Mouse (Mus musculus): ENCODE measurements around the gene Ccpg1. TPM values are rescaled to one million over a fixed set of nuclear protein-coding genes. Genes with fewer than 3 reads are reported as not detected.

Ccpg1 gene
- polyA plus RNA-seq, 1 experiment from 2014 or later, result 38.3 TPM

DNA sequence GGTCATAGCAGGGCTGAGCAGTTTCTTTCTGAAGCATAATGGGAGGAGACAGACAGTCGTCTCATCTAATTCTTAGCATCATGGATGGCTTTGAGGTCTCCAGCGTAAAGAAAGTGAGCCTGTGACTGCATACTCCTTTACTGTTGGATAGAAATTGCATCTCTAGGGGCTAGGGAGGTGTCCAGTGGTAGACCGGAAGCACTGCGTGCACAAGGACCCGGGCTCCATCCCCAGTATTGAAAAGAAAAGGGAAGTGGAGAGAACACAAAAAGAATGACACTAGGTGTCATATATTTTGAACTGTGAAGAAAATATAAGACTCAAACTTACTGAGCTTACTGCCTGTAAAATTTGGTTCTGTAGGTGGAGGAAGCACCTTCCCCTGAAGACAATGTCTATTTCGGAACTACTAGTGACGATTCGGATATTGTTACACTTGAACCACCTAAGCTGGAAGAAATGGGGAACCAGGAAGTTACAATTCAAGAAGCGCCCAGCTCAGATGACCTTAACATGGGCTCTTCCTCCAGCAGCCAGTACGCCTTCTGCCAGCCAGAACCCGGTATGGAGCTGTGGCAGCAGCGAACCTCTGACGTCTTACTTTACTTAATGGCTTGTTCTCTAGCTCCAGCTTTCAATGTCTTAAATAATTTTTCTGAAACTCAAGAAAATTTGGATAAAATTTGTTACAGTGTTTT lies 16.2 kb downstream of the Ccpg1 start:
- Histone ChIP-seq H3K9me3 (ENCODE audit: control insufficient read depth, low read length) (no peaks in the 10 kb centered on the region), H3K36me3 (ENCODE audit: control insufficient read depth, insufficient read depth, low read length) (peaks cover 28% of the 10 kb centered on the region), H3K4me1 (ENCODE audit: control insufficient read depth, insufficient read depth, low read length) (no peaks in the 10 kb centered on the region), H3K4me2 (ENCODE audit: low read depth, low read length) (no peak overlapping the region), H3K4me3 (ENCODE audit: low read depth, low read length) (no peak overlapping the region), H3K9ac (ENCODE audit: low read depth, low read length) (no peak overlapping the region), H3K27me3 (replicated peaks; ENCODE audit: control insufficient read depth, insufficient read depth, low read length) (no peaks in the 10 kb centered on the region), H3K27ac (replicated peaks; ENCODE audit: low read depth, low read length) (no peak overlapping the region)
- ATAC-seq (ENCODE audit: low read depth) (no peak), DNase-seq (ENCODE audit: low spot score) (no peak)
- WGBS, result 88% methylated on average over 13 of the region's 13 CpGs

DNA sequence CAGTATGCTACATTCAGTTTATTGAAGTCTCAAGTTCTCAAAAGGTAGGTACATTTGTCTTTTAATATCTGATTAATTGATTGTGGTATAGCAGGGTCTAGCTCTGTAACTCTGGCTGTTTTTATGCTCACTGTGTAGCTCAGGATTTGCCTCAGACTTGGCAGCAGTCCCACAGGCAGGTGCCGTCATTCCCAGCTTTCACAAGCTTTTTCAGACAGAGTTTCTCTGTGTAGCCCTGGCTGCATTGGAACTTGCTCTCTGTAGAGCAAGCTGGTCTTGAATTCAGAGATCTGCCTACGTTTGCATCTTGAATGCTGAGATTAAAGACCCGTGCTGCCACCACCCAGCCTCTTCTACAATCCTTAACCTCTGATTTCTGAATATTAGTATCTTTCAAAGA lies 16.9 kb downstream of the Ccpg1 start:
- Histone ChIP-seq H3K36me3 (ENCODE audit: control insufficient read depth, insufficient read depth, low read length) (peaks cover 29% of the 10 kb centered on the region), H3K27me3 (replicated peaks; ENCODE audit: control insufficient read depth, insufficient read depth, low read length) (no peaks in the 10 kb centered on the region), H3K9me3 (ENCODE audit: control insufficient read depth, low read length) (no peaks in the 10 kb centered on the region), H3K4me3 (ENCODE audit: low read depth, low read length) (no peak overlapping the region), H3K4me2 (ENCODE audit: low read depth, low read length) (no peak overlapping the region), H3K4me1 (ENCODE audit: control insufficient read depth, insufficient read depth, low read length) (no peaks in the 10 kb centered on the region), H3K27ac (replicated peaks; ENCODE audit: low read depth, low read length) (no peak overlapping the region), H3K9ac (ENCODE audit: low read depth, low read length) (no peak overlapping the region)
- WGBS, result 73% methylated on average over 3 of the region's 3 CpGs
- no peak for ATAC-seq (ENCODE audit: low read depth)
- DNase-seq (ENCODE audit: low spot score), result no peak

DNA sequence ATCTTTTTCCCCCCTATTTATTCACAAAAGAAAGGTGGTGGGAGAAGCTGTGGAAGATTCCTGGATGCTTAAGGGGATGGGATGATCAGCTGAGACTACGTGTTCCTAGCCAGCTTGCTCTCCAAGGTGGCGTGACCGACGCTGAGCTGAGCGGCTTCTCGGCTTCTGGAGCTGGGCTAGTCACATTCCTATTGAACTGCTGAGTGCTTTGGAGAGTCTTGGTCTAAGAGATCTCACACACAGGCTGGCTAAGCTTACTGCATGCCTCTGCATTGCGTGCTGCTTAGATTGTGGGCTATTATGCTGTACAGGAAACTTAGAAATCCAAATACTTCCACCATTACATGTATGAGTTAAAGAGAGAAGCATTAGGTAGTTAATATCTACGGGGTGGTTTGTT lies 18.8 kb downstream of the Ccpg1 start:
- H3K4me1 ChIP-seq (ENCODE audit: control insufficient read depth, insufficient read depth, low read length), result no peaks in the 10 kb centered on the region
- no peaks in the 10 kb centered on the region for H3K9me3 ChIP-seq (ENCODE audit: control insufficient read depth, low read length)
- DNase-seq (ENCODE audit: low spot score), result no peak
- H3K36me3 ChIP-seq (ENCODE audit: control insufficient read depth, insufficient read depth, low read length), result peaks cover 29% of the 10 kb centered on the region
- H3K9ac ChIP-seq (ENCODE audit: low read depth, low read length), result no peak overlapping the region
- H3K4me2 ChIP-seq (ENCODE audit: low read depth, low read length), result no peak overlapping the region
- H3K27ac ChIP-seq (replicated peaks; ENCODE audit: low read depth, low read length), result no peak overlapping the region
- 82% methylated on average over 8 of the region's 8 CpGs for WGBS
- no peak overlapping the region for H3K4me3 ChIP-seq (ENCODE audit: low read depth, low read length)
- no peaks in the 10 kb centered on the region for H3K27me3 ChIP-seq (replicated peaks; ENCODE audit: control insufficient read depth, insufficient read depth, low read length)
- no peak for ATAC-seq (ENCODE audit: low read depth)

DNA sequence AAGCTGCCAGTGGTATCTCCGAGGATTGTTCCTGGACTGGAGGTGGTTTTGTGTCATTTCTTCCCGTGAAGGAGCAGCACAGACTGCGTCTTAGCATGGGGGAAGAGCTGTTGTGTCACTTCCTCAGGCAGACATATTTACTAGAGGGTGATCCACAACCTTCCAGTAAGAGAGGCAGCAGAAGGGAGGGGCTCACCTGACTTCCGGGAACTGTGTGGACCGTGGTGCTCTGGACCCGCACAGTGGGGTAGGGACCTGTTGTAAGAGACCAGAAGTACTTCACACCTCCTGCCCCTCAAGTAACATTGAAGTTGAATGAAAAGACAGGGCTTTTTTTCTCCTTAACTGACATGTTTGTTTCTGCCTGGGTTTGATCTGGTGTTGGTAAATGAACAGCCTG lies 19.9 kb downstream of the Ccpg1 start:
- Histone ChIP-seq H3K9me3 (ENCODE audit: control insufficient read depth, low read length) (no peaks in the 10 kb centered on the region), H3K4me2 (ENCODE audit: low read depth, low read length) (no peak overlapping the region), H3K36me3 (ENCODE audit: control insufficient read depth, insufficient read depth, low read length) (peaks cover 29% of the 10 kb centered on the region), H3K27me3 (replicated peaks; ENCODE audit: control insufficient read depth, insufficient read depth, low read length) (no peaks in the 10 kb centered on the region), H3K27ac (replicated peaks; ENCODE audit: low read depth, low read length) (no peak overlapping the region), H3K4me1 (ENCODE audit: control insufficient read depth, insufficient read depth, low read length) (no peaks in the 10 kb centered on the region), H3K9ac (ENCODE audit: low read depth, low read length) (no peak overlapping the region), H3K4me3 (ENCODE audit: low read depth, low read length) (no peak overlapping the region)
- ATAC-seq (ENCODE audit: low read depth), result no peak
- DNase-seq (ENCODE audit: low spot score), result no peak
- 82% methylated on average over 6 of the region's 6 CpGs for WGBS

DNA sequence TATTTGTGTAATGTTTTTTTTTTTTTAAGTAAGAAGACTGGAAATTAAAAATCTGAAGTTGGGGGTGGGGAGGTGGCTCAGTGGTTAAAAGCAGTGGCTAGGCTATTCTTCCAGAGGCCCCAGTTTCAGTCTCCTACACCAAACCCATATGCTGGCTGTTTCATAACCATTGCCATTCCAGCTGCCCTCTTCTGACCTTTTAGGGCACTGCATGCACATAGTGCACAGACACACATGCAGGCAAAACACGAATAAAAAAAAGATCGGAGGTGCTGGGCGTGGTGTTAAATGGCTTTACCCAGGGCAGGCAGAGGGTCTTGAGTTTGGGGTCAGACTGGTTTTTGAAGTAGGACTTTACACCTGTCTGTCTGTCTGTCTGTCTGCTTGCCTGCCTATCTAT lies 20.9 kb downstream of the Ccpg1 start:
- DNase-seq (ENCODE audit: low spot score) (no peak), ATAC-seq (ENCODE audit: low read depth) (no peak)
- 95% methylated on average over 3 of the region's 3 CpGs for WGBS
- H3K27me3 ChIP-seq (replicated peaks; ENCODE audit: control insufficient read depth, insufficient read depth, low read length), result no peaks in the 10 kb centered on the region
- no peaks in the 10 kb centered on the region for H3K4me1 ChIP-seq (ENCODE audit: control insufficient read depth, insufficient read depth, low read length)
- H3K9ac ChIP-seq (ENCODE audit: low read depth, low read length), result no peak overlapping the region
- no peak overlapping the region for H3K4me3 ChIP-seq (ENCODE audit: low read depth, low read length)
- H3K36me3 ChIP-seq (ENCODE audit: control insufficient read depth, insufficient read depth, low read length), result peaks cover 36% of the 10 kb centered on the region
- H3K9me3 ChIP-seq (ENCODE audit: control insufficient read depth, low read length), result no peaks in the 10 kb centered on the region
- H3K27ac ChIP-seq (replicated peaks; ENCODE audit: low read depth, low read length), result no peak overlapping the region
- no peak overlapping the region for H3K4me2 ChIP-seq (ENCODE audit: low read depth, low read length)

DNA sequence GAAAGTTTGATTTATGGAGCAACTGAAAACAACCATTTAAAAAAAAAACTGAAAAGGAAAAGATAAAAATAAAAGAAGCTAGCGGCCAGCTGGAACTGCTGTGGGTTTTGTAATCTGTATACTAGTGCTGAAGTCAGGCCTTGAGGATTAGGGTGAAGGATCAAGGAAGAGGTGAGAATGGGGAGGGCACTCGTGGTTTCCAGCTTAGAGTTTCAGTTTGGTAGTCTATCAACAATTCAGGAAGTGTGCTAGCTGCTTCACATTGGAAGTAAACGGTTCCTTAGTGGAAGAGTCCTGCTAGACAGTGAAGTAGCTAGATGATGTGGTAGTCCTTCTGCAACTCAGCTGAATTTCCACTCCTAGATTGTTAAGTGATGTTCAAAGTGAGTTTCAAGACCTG lies 23.2 kb downstream of the Ccpg1 start:
- Histone ChIP-seq H3K9me3 (ENCODE audit: control insufficient read depth, low read length) (no peaks in the 10 kb centered on the region), H3K9ac (ENCODE audit: low read depth, low read length) (no peak overlapping the region), H3K27ac (replicated peaks; ENCODE audit: low read depth, low read length) (no peak overlapping the region), H3K4me2 (ENCODE audit: low read depth, low read length) (no peak overlapping the region), H3K27me3 (replicated peaks; ENCODE audit: control insufficient read depth, insufficient read depth, low read length) (no peaks in the 10 kb centered on the region), H3K4me3 (ENCODE audit: low read depth, low read length) (no peak overlapping the region), H3K4me1 (ENCODE audit: control insufficient read depth, insufficient read depth, low read length) (no peaks in the 10 kb centered on the region), H3K36me3 (ENCODE audit: control insufficient read depth, insufficient read depth, low read length) (peaks cover 44% of the 10 kb centered on the region)
- DNase-seq (ENCODE audit: low spot score), result no peak
- ATAC-seq (ENCODE audit: low read depth), result no peak
- 73% methylated on average over 3 of the region's 3 CpGs for WGBS

DNA sequence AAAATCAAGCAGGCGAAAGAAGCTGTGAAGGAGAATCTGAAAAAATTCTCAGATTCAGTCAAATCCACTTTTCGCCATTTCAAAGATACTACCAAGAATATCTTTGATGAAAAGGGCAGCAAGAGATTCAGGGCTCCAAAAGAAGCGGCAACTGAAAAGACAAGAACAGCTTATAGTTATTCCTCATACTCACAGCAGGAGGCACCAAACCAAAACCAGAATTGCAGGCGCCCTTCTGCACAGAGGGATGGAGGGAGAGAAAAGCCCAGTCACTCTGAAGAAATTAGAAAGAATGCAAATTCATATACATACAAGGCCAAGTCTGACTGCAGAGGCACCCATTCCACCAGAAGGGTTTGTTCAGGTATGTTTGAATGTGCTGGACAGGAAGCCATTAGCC lies 27.4 kb downstream of the Ccpg1 start:
- 89% methylated on average over 4 of the region's 4 CpGs for WGBS
- ATAC-seq (ENCODE audit: low read depth), result no peak

DNA sequence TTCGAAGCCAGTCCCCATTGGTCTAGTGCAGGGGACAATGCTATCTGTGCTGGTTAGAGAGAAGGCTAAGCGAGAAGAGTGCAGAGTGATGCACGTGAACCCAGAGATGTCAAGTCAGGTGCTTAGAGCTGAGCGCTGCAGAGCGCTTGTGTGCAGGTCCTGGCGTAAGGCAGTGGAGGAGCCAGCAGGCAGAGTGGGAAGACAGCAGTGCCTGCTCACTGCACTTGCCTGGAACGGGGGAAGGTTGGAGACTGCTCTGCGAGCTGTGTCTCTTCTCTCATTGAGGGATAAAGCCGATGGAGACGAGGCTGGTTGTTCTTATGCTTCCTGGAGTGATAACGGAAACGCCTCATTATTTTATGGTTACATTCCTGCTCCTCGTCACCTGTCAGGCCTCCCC lies 29.5 kb downstream of the Ccpg1 start:
- Histone ChIP-seq H3K9ac (ENCODE audit: low read depth, low read length) (no peak overlapping the region), H3K27me3 (replicated peaks; ENCODE audit: control insufficient read depth, insufficient read depth, low read length) (no peaks in the 10 kb centered on the region), H3K4me1 (ENCODE audit: control insufficient read depth, insufficient read depth, low read length) (no peaks in the 10 kb centered on the region), H3K4me2 (ENCODE audit: low read depth, low read length) (no peak overlapping the region), H3K27ac (replicated peaks; ENCODE audit: low read depth, low read length) (no peak overlapping the region), H3K36me3 (ENCODE audit: control insufficient read depth, insufficient read depth, low read length) (peaks cover 80% of the 10 kb centered on the region), H3K4me3 (ENCODE audit: low read depth, low read length) (no peak overlapping the region), H3K9me3 (ENCODE audit: control insufficient read depth, low read length) (no peaks in the 10 kb centered on the region)
- DNase-seq (ENCODE audit: low spot score) (no peak), ATAC-seq (ENCODE audit: low read depth) (no peak)
- WGBS, result 81% methylated on average over 13 of the region's 13 CpGs

More for the DNA sequence above, 27.4 kb downstream of the Ccpg1 start:
- no peak overlapping the region for H3K4me3 ChIP-seq (ENCODE audit: low read depth, low read length)
- no peaks in the 10 kb centered on the region for H3K9me3 ChIP-seq (ENCODE audit: control insufficient read depth, low read length)
- H3K27me3 ChIP-seq (replicated peaks; ENCODE audit: control insufficient read depth, insufficient read depth, low read length), result no peaks in the 10 kb centered on the region
- H3K9ac ChIP-seq (ENCODE audit: low read depth, low read length), result no peak overlapping the region
- H3K4me1 ChIP-seq (ENCODE audit: control insufficient read depth, insufficient read depth, low read length), result no peaks in the 10 kb centered on the region
- peaks cover 66% of the 10 kb centered on the region for H3K36me3 ChIP-seq (ENCODE audit: control insufficient read depth, insufficient read depth, low read length)
- no peak overlapping the region for H3K4me2 ChIP-seq (ENCODE audit: low read depth, low read length)
- H3K27ac ChIP-seq (replicated peaks; ENCODE audit: low read depth, low read length), result no peak overlapping the region
- DNase-seq (ENCODE audit: low spot score), result no peak

DNA sequence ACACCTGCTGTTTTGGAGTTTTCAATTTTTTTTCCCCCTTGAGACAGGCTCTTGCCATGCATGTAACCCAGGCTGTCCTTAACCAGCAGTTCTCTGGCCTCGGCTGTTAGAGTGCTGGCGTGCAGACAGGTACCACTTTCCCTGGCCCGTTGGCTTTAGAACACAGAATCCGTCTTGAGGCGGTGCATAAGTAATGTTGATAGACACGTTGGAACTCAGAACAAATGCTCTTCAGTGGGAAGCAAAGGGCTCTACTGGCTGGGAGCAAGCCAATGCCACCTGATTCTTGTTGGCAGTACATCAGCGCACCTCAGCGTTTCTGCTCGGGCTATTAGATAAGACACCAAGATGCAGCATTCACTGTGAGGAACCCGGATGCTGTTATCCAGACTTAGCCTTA lies 34.6 kb downstream of the Ccpg1 start:
- Histone ChIP-seq H3K36me3 (ENCODE audit: control insufficient read depth, insufficient read depth, low read length) (peaks cover 69% of the 10 kb centered on the region), H3K4me1 (ENCODE audit: control insufficient read depth, insufficient read depth, low read length) (no peaks in the 10 kb centered on the region), H3K4me3 (ENCODE audit: low read depth, low read length) (no peak overlapping the region), H3K9me3 (ENCODE audit: control insufficient read depth, low read length) (no peaks in the 10 kb centered on the region), H3K4me2 (ENCODE audit: low read depth, low read length) (no peak overlapping the region), H3K9ac (ENCODE audit: low read depth, low read length) (no peak overlapping the region), H3K27ac (replicated peaks; ENCODE audit: low read depth, low read length) (no peak overlapping the region), H3K27me3 (replicated peaks; ENCODE audit: control insufficient read depth, insufficient read depth, low read length) (no peaks in the 10 kb centered on the region)
- no peak for ATAC-seq (ENCODE audit: low read depth)
- 91% methylated on average over 10 of the region's 10 CpGs for WGBS
- DNase-seq (ENCODE audit: low spot score), result no peak
